Mouse (Mus musculus): ENCODE results near the gene Scnn1a.

The Scnn1a gene

GRCm38 (mm10) chr6:125312171-125312570 is 8.3 kb upstream of the Scnn1a start:
- no peak for DNase-seq

- no peak for DNase-seq
These were observed 7.7 kb upstream of the Scnn1a start for GRCm38 (mm10) chr6:125312581-125313355.

DNA sequence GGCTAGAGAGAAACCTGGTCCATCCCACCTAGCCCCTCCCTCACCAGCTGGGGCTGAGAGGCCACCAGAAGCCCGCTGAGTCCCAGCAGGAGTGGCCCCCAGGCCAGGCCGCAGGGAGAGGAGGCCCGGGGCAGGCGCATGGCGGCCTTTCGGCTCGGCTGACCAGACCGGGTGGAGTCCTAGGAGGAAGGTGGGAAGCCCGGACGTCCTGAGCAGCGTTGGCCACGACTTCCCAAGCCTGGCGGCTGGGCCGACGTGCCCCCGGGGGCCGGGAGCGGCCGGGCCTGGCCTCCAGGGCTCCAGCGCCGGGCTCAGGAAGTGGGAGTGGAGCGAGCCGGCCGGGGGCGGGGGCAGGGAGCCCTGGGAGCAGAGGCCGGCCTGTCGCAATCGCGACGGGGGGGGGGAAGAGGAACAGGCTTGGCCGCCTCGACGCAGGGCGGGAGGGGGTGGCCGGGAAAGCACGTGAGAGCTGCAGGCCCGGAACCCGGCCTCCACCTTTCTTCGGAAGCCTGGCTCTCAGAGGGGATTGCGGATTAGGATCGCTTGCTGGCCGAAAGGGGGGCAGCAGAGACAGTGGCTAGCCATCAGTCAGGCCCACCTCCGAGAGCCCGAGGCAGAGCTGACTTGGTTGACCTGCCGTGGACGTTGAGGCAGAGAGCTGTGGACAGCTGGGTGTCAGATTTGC is 6.8 kb upstream of the Scnn1a start, which contains the start of gene Ltbr:
TSS of gene Ltbr (minus strand) at position 340 of the 685 bp plus-strand sequence.
- DNase-seq, result peak; percentile 67

- DNase-seq, result no peak
These were observed 6.3 kb upstream of the Scnn1a start for GRCm38 (mm10) chr6:125314231-125314563.

GRCm38 (mm10) chr6:125314746-125315145 is 5.7 kb upstream of the Scnn1a start:
- no peak for DNase-seq

- DNase-seq, result no peak
These were observed 3.4 kb upstream of the Scnn1a start for GRCm38 (mm10) chr6:125317077-125317476.

GRCm38 (mm10) chr6:125318981-125319918 is 1.2 kb upstream of the Scnn1a start:
- DNase-seq, result no peak

DNA sequence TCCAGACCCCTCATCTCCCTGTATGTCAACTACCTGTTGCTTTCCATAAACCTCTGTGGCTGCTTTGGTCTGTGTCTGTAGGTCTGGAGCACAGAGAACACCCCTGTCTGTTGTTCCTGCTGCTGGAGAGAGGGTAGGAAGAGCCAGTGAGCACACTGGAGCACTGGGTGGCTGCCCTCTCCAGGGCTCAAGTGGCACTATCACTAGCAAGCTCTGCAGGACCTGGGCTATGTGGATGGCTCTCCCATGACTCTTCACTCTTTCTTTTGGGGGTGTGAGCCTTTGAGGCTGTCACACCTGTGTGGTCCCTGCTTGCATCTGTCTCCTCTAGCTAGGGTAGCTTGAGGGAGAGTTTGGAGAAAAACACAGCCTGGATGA is 551 bp upstream of the Scnn1a start:
- DNase-seq, result no peak

DNA sequence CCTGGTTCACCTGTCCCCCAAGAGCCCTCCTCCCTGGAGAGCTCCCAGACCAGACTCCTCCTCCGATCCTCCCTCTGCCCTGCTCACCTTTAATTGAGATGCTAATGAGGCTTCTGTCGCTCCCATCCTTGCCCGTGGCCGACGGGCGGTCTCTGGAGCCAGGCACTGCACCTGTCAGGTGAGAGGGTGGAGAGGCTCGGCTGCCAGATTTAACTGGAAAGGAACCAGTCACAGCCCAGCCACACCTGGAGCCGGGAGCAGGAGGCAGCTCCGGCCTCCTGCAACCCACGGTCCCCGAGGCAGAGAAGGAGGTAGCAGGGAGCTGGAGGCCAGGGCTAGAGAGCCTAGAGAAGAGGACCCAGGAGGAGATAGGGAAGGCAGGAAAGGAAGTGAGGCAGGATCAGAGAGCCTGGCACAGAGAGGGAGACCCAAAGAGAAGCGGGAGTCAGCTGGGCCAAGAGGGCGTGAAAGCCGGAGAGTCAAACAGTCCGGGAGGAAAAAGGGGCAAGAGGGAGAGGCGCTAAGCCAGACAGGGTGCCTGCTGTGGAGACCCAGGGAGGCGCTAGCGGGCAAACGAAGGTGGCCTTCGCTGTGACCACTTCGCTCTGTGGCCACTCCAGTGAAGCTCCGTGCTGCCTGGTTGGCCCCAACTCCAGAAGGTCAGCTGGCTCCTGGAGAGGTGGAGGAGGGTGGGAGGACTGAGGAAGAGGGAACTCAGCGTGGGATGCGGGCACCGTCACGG is 826 bp downstream of the Scnn1a start:
- DNase-seq, result no peak

DNA sequence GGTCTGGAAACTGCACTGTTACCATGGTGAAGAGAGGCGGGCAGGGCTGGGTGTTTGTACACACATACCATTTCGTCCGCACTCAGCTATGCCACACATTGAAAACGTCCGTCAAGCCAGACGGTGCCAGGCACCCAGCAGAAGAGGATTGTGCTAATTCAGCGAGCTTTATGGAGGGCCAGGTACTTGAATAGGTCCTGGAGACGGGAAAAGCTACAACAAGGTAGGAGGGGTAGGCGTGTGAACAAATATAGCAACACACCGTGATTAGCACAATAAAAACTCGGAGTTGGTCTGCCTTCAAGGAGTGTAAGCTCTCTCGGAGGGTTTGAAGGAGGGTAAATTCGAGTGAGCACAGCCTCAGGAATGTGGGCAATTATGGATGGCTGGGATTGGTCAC is 2.3 kb downstream of the Scnn1a start:
- no peak for DNase-seq

GRCm38 (mm10) chr6:125323547-125323946 is 3.1 kb downstream of the Scnn1a start:
- no peak for DNase-seq

- DNase-seq, result no peak
These were observed 4.9 kb downstream of the Scnn1a start for GRCm38 (mm10) chr6:125325337-125325736.

- DNase-seq, result no peak
These were observed 7.8 kb downstream of the Scnn1a start for GRCm38 (mm10) chr6:125328243-125328642.

- peak; percentile 76 for DNase-seq
These were observed 10.3 kb downstream of the Scnn1a start for GRCm38 (mm10) chr6:125330626-125331326.

DNA sequence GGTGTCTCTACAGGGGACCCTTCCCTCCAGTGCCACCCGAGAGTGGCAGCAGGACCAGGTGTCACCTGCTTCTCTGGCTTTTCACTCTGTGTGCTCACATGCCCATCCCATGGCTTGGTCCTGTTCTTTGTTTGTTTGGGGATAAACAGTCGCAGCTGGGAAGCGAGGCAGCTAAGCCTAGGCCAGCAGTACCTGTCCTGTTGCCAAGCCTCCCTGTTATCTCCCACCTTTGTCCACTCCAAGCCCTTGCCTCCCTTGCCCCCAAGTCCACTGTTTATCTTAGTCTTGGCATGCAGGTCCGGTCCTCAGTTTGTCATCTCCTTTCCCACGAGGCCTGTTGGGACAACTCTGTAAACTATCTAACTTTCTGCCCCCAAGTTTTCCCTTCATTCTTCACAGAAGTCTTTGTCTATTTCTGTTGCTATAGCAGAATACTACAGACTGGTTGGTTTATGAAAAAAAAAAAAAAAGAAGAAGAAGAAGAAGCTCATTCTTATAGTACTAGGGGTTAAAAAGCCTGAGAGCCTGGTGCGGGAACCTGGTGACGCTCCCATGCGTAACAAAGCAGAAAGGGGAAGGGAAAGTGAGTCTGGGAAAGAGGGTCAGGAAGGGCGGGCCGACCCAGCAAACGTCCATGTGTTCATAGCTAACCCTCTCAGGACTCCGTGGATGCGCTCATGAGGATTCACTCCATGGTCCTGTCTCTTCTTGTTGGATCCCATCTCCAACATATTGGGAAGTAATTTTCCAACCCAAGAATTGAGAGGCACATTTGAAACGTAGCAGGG is 12.8 kb downstream of the Scnn1a start:
- DNase-seq, result no peak

DNA sequence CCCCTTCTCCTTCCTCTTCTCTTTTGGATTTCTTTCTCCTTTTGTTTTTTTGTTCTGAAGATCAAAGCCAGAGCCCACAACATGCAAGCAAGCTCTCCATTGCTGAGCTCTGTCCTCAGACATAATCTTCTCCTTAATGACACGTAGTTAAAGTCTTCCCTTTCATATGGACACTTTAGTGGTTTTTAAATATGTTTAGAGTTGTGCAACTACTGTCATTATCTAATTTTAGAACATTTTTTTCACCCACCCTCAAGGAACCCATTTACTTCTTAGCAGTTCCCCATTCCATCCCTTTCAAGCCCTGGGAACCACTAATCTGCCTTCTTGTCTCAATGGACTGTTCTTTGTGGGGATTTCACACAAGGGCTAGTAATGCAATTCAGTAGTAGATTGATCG is 13.9 kb downstream of the Scnn1a start:
- no peak for DNase-seq

GRCm38 (mm10) chr6:125338791-125339660 is 18.6 kb downstream of the Scnn1a start:
- no peak for DNase-seq

GRCm38 (mm10) chr6:125340244-125340643 is 19.8 kb downstream of the Scnn1a start:
- no peak for DNase-seq

GRCm38 (mm10) chr6:125342198-125342597 is 21.7 kb downstream of the Scnn1a start:
- no peak for DNase-seq

- no peak for DNase-seq
These were observed 23.6 kb downstream of the Scnn1a start for GRCm38 (mm10) chr6:125344084-125344483.
